ENCODE assay signal across 9 mouse cellular contexts in genomic region chr12:112742768-112743167, GRCm38 (mm10). TPM values are rescaled to one million over a fixed set of nuclear protein-coding genes. Genes with fewer than 3 reads are reported as not detected.
DNase-seq lines count a peak whose midpoint lies in the region; ATAC-seq and TF ChIP-seq lines count a peak whose summit lies in the region.
"Had no signal": no experiment of that assay in that cellular context is flagged by ENCODE, and none has a peak within 500 bp of the region (broad histone marks: within the 10 kb centered on the region; RNA-seq: fewer than 3 reads in every experiment).

No protein-coding gene starts in this region.

- in situ Hi-C loops in ES-E14 (cut with MboI; ENCODE audit: low sequenced_read_pairs in 2 of 2, unreplicated experiment in 2 of 2), result loop anchor here in 1 of 2 experiments (10.0 kb wide), 1 partner anchor 102 kb away; no protein-coding TSS in a partner anchor

- no peak overlapping the region for H3K27ac ChIP-seq in ES-E14 (ENCODE audit: insufficient read depth, low read depth, low read length, poor library complexity, severe bottlenecking)
- no peak overlapping the region for H3K27ac ChIP-seq in heart, embryonic 11.5 days (ENCODE audit: low read depth, low read length)
- H3K27ac ChIP-seq in limb, embryonic 12.5 days, result peak overlapping the region; percentile 25; the same call in 1 of the 2 replicates

- H3K4me3 ChIP-seq in ES-E14 (ENCODE audit: insufficient read depth in 1 of 2, low read depth in 1 of 2, low read length in 2 of 2, poor library complexity in 1 of 2, severe bottlenecking in 1 of 2), result no peak overlapping the region
- H3K4me3 ChIP-seq in heart, embryonic 11.5 days (ENCODE audit: low read depth, low read length), result no peak overlapping the region
- H3K4me3 ChIP-seq in limb, embryonic 12.5 days (replicated peaks), result no peak overlapping the region

- H3K9me3 ChIP-seq in ES-E14 (ENCODE audit: control insufficient read depth, insufficient read depth, low read depth, low read length), result no peaks in the 10 kb centered on the region
- no peaks in the 10 kb centered on the region for H3K9me3 ChIP-seq in heart, embryonic 11.5 days (replicated peaks; ENCODE audit: control insufficient read depth, low read length)
- H3K9me3 ChIP-seq in limb, embryonic 12.5 days, result no peaks in the 10 kb centered on the region

- WGBS in heart, embryonic 11.5 days (ENCODE audit: insufficient replicate concordance), result 49% methylated on average over 6 of the region's 6 CpGs
- WGBS in limb, embryonic 12.5 days, result 69% methylated on average over 6 of the region's 6 CpGs

- H3K27me3 ChIP-seq in heart, embryonic 11.5 days (ENCODE audit: control insufficient read depth, insufficient read depth, low read length), result no peaks in the 10 kb centered on the region
- no peaks in the 10 kb centered on the region for H3K27me3 ChIP-seq in limb, embryonic 12.5 days

- H3K4me2 ChIP-seq in heart, embryonic 11.5 days, result 0 out of 2 replicates have a peak overlapping the region, but pooled peaks have one; percentile 23
- H3K4me2 ChIP-seq in limb, embryonic 12.5 days, result no peak overlapping the region

- peak overlapping the region; percentile 8; the same call in 1 of the 2 replicates for H3K9ac ChIP-seq in ES-E14 (ENCODE audit: insufficient read depth, low read depth, low read length, poor library complexity, severe bottlenecking)
- 0 out of 2 replicates have a peak overlapping the region, but pooled peaks have one; percentile 50 for H3K9ac ChIP-seq in heart, embryonic 11.5 days (ENCODE audit: low read depth, low read length)
- H3K9ac ChIP-seq in limb, embryonic 12.5 days (replicated peaks), result 0 out of 2 replicates have a peak overlapping the region, but pooled peaks have one; percentile 5

- DNase-seq in kidney, adult 9 months, result peak; percentile 24
- no peak for DNase-seq in kidney, adult 8-10 months
- DNase-seq in ES-E14 (ENCODE audit: low read depth, low spot score), result no peak
- no peak for DNase-seq in left cerebral cortex, postnatal 14 days (ENCODE audit: low spot score in 2 of 2)
- no peak for DNase-seq in right cerebral cortex, adult 2 months (ENCODE audit: low spot score in 2 of 2)

- ATAC-seq in heart, embryonic 11.5 days (replicated peaks; ENCODE audit: insufficient number of reproducible peaks, low FRiP score, low TSS enrichment), result 0 out of 2 replicates have a peak, but pooled peaks have one; percentile 1
- no peak for ATAC-seq in limb, embryonic 12.5 days (ENCODE audit: insufficient number of reproducible peaks, insufficient read depth, low FRiP score, low TSS enrichment, low read depth)
- ATAC-seq in megakaryocyte progenitor cell, adult 5-6 weeks (replicated peaks; ENCODE audit: poor library complexity), result no peak

- peaks cover 0 to 14% of the 10 kb centered on the region in 2 experiments; a peak in 2 of 4 replicates for H3K4me1 ChIP-seq in ES-E14 (ENCODE audit: control insufficient read depth in 2 of 2, insufficient read depth in 2 of 2, low read length in 2 of 2, poor library complexity in 1 of 2)
- H3K4me1 ChIP-seq in heart, embryonic 11.5 days (ENCODE audit: control insufficient read depth, insufficient read depth, low read length), result peaks cover 15% of the 10 kb centered on the region
- peaks cover 10% of the 10 kb centered on the region for H3K4me1 ChIP-seq in limb, embryonic 12.5 days (replicated peaks)

- peaks cover 20% of the 10 kb centered on the region for H3K36me3 ChIP-seq in ES-E14 (ENCODE audit: control insufficient read depth, insufficient read depth, low read length, poor library complexity, severe bottlenecking)
- no peaks in the 10 kb centered on the region for H3K36me3 ChIP-seq in heart, embryonic 11.5 days (ENCODE audit: control insufficient read depth, insufficient read depth, low read length)
- peaks cover 75% of the 10 kb centered on the region for H3K36me3 ChIP-seq in limb, embryonic 12.5 days

- intact Hi-C loops in left cerebral cortex, postnatal 14 days (cut with DNase I), result loop anchor here (10.0 kb wide), 1 partner anchor 52 kb away; no protein-coding TSS in a partner anchor

TF ChIP-seq in ES-E14, 5 proteins besides CTCF, POLR2A, EP300 and RAD21:
- TF ChIP-seq ZNF384 (IDR thresholded peaks at IDR 0.05; ENCODE audit: low read depth, low read length) (no peak), MAFK (IDR thresholded peaks at IDR 0.05; ENCODE audit: insufficient read depth, low read depth, low read length) (no peak), CHD2 (IDR thresholded peaks at IDR 0.05; ENCODE audit: low read depth, low read length) (no peak), HCFC1 (IDR thresholded peaks at IDR 0.05; ENCODE audit: borderline replicate concordance, insufficient read depth, low read length) (no peak), ZC3H11A (IDR thresholded peaks at IDR 0.05; ENCODE audit: borderline replicate concordance, low read depth, low read length) (no peak)

RNA-seq across cellular contexts. Expression of gene Pld4, which starts 17.7 kb away (rescaled TPM):
- total RNA-seq in ES-E14 (2012; rRNA removed), result 2.4 and 4.7 TPM in 2 replicates
- polyA plus RNA-seq in heart, embryonic 11.5 days (2014; fragmentation: Nextera tagmentation; extraction: Ambion mirVana), result 1.5 and 1.7 TPM in 2 replicates
- 3.1 and 4.4 TPM in 2 replicates for polyA plus RNA-seq in limb, embryonic 12.5 days (2016; fragmentation: Nextera tagmentation; extraction: Ambion mirVana)
- total RNA-seq in megakaryocyte progenitor cell, adult 5-6 weeks (2015), result 26.6 and 48.3 TPM in 2 replicates
- total RNA-seq in megakaryocyte progenitor cell, adult 5-6 weeks (2017), result 16.4 and 26.7 TPM in 2 replicates
- 10 to 100 TPM in 1 of 2 experiments, 1 to 10 TPM in 1; 9.8 to 11.4 TPM for total RNA-seq in left cerebral cortex, postnatal 14 days (2021)

RNA-seq across cellular contexts. Expression of gene Cep170b, which starts 22.5 kb away (rescaled TPM):
- 46.1 and 47.7 TPM in 2 replicates for total RNA-seq in ES-E14 (2012; rRNA removed)
- 2.6 and 3.1 TPM in 2 replicates for polyA plus RNA-seq in heart, embryonic 11.5 days (2014; fragmentation: Nextera tagmentation; extraction: Ambion mirVana)
- polyA plus RNA-seq in limb, embryonic 12.5 days (2016; fragmentation: Nextera tagmentation; extraction: Ambion mirVana), result 17.8 and 18.8 TPM in 2 replicates
- total RNA-seq in megakaryocyte progenitor cell, adult 5-6 weeks (2015), result 0.59 and 2.1 TPM in 2 replicates
- total RNA-seq in megakaryocyte progenitor cell, adult 5-6 weeks (2017), result 1.1 and 4.7 TPM in 2 replicates
- 100 to 1,000 TPM; 223 to 225 TPM for total RNA-seq in left cerebral cortex, postnatal 14 days (2021)

RNA-seq across cellular contexts. Expression of gene Ahnak2, which starts 59.7 kb away (rescaled TPM):
- 22.8 and 25.2 TPM in 2 replicates for total RNA-seq in ES-E14 (2012; rRNA removed)
- 0.63 and 0.79 TPM in 2 replicates for polyA plus RNA-seq in heart, embryonic 11.5 days (2014; fragmentation: Nextera tagmentation; extraction: Ambion mirVana)
- polyA plus RNA-seq in limb, embryonic 12.5 days (2016; fragmentation: Nextera tagmentation; extraction: Ambion mirVana), result 0.23 and 0.26 TPM in 2 replicates
- total RNA-seq in megakaryocyte progenitor cell, adult 5-6 weeks (2015), result not detected in 2 replicates
- total RNA-seq in megakaryocyte progenitor cell, adult 5-6 weeks (2017), result not detected in 2 replicates
- 1 to 10 TPM; 8.4 to 8.8 TPM for total RNA-seq in left cerebral cortex, postnatal 14 days (2021)
- total RNA-seq: common myeloid progenitor, adult 5-6 weeks had no signal

Comparison
In these comparisons a context has a peak if more than half of its experiments do, and no peak if none do; other contexts are left out.
1. RNA of gene Ahnak2, which starts 59.7 kb away (total RNA-seq): 22.8 to 25.2 TPM in ES-E14 and 8.4 to 8.8 TPM in left cerebral cortex, postnatal 14 days; not detected in megakaryocyte progenitor cell, adult 5-6 weeks; every median in the first group is over 4 times any median in the second.
2. Peak in every context shown above with its lines, with median percentiles within 50 percentile points of each other: H3K9ac ChIP-seq.